Mouse (Mus musculus) liver, embryonic 14 days (tissue): ENCODE data around the gene Ldah. TPM values are rescaled to one million over a fixed set of nuclear protein-coding genes. Genes with fewer than 3 reads are reported as not detected.

Experiments
- polyA plus RNA-seq: library from polyadenylated mRNA; depleted of rRNA; stranded (reverse); fragments of >200 nt; gene quantifications from 2 replicates; pipeline ENCODE4 v1.2.3, GENCODE M21; 2012; rRNA removed

Ldah gene
- polyA plus RNA-seq: 11.5 and 15.3 TPM in 2 replicates

GRCm38 (mm10) chr12:8207978-8208403, at the start of gene Ldah:
Gene Ldah, plus strand, starts transcription at chr12:8208107.

GRCm38 (mm10) chr12:8301841-8302431, 94.0 kb downstream of the Ldah start, which contains the start of gene Gdf7:
Gene Gdf7, minus strand, starts transcription at chr12:8301954.

GRCm38 (mm10) chr12:8313270-8313771, 105.4 kb downstream of the Ldah start, which contains the start of gene Hs1bp3:
Gene Hs1bp3, plus strand, starts transcription at chr12:8313432.

Other genes starting within 250 kb of the Ldah start
- 101 and 113 TPM in 2 replicates for gene Apob, start 230.5 kb upstream of the Ldah start, polyA plus RNA-seq
- gene Gdf7, start 93.8 kb downstream of the Ldah start, polyA plus RNA-seq: not detected in 2 replicates
- gene Hs1bp3, start 105.3 kb downstream of the Ldah start, polyA plus RNA-seq: 2.3 TPM in 2 replicates